Mouse (Mus musculus) retina, postnatal 1 day (tissue): Measurements from ENCODE around the gene Cnnm3.
"Not testable (repeated sequence)": the region's sequence is repeated elsewhere in the genome, so short reads cannot be mapped to it uniquely, and the experiment has no call there.

Source experiments
- DNase-seq: peaks from one replicate; pipeline ENCODE4 v3.0.0-alpha.2; 2012

Gene Cnnm3

DNA sequence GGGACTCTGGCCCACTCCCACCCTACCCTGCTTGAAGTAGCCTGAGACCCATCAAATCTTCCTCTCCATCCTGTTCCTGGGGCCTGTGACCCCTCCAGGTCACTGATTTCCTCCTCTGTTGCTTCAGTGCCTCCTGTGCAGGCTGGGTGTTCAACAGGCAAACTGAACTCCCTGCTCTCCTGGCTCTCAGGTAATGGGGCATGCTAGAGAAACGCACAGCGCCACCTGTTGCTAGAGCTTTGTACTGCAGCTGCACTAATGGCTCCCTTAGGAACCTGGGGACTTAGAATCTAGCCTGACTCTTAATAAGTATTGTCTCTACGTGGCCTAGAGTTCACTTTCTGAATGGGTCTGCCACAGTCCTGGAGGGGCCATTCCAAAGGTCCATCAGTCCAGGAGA is 10.4 kb upstream of the Cnnm3 start:
- peak; percentile 81 for DNase-seq

DNA sequence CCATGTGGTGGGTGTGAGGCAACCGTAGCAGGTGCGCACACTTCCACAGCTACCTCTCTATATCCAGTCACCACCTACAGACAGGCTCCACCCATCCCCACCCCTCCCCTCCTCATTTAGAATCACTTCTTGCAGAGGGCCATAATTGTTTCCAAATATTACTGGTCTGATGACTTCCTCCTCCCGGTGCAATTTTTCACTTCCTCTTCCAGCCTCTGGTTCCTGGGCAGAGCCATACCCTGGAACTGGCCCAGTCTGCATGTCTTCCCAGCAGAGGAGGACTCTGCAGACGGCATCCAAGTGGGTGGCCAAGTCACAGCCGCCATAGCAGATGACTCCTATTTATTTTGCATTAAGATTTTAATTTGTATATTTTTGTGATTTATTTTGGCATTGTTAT is 3.4 kb upstream of the Cnnm3 start:
- DNase-seq, result no peak

DNA sequence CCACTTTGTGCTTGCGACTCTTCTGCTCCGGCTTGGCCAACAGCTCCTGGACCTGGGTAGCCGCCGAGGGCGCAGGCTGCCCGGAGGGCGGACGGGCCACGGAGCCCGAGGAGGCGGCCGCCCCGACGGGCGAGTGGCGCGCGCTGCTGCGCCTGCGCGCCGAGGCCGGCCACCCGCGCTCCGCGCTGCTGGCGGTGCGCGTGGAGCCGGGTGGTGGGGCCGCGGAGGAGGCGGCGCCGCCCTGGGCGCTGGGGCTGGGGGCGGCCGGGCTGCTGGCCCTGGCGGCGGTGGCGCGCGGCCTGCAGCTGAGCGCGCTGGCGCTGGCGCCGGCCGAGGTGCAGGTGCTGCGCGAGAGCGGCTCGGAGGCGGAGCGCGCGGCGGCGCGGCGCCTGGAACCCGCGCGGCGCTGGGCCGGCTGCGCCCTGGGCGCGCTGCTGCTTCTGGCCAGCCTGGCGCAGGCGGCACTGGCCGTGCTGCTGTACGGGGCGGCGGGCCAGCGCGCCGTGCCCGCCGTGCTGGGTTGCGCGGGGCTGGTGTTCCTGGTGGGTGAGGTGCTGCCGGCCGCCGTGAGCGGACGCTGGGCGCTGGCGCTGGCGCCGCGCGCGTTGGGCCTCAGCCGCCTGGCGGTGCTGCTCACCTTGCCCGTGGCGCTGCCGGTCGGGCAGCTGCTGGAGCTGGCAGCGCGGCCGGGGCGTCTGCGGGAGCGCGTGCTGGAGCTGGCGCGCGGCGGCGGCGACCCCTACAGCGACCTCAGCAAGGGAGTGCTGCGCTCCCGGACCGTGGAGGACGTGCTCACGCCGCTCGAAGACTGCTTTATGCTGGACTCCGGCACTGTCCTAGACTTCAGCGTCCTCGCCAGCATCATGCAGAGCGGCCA is 660 bp downstream of the Cnnm3 start:
- peak; percentile 64 for DNase-seq

DNA sequence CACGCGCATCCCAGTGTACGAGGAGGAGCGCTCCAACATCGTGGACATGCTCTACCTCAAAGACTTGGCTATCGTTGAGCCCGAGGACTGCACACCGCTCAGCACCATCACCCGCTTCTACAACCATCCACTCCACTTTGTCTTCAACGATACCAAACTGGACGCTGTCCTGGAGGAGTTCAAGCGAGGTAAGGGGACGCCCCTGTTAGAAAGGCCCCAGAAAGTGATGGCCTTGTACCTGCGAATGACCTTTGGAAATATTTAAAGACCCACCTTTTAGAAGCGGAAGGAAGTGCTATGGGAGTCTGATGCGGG is 1.3 kb downstream of the Cnnm3 start:
- no peak for DNase-seq

DNA sequence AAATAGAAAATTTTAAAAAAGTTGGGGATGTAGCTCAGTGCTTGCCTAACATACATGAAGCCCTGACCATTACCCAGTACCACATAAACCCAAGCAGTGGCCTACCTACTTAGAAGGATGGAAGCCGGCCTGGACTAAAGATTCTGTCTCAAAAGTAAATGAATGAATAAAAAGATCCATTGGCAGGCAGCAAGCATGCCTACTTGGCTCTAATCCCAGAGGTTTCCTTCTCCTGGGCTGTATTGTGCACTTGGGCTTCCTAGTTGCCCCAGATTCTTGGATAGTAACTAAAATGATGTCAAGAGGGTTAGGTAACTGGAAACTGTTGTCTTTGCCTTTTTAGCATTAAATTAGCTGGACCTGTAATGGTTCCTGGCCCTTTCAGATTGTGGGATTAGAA is 1.6 kb downstream of the Cnnm3 start:
- DNase-seq, result no peak

DNA sequence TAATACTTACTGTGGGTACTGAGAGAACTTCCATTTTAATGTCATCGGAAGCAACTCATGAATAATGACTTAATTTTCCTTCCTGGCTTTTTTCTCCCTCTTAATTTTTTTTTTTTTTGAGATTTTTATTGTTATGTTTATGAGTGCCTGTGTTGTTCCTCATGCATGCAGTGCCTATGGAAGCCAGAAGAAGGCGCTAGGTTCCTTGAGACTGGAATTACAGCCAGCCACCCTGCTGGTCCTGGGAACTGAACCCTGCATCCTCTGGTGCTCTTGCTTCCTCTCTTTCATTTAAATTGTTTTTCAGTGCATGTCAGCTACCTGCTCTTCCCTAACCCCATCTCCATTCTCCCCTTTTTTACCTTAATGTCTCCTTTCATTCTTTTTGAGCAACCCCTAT is 2.1 kb downstream of the Cnnm3 start:
- peak; percentile 64 for DNase-seq

DNA sequence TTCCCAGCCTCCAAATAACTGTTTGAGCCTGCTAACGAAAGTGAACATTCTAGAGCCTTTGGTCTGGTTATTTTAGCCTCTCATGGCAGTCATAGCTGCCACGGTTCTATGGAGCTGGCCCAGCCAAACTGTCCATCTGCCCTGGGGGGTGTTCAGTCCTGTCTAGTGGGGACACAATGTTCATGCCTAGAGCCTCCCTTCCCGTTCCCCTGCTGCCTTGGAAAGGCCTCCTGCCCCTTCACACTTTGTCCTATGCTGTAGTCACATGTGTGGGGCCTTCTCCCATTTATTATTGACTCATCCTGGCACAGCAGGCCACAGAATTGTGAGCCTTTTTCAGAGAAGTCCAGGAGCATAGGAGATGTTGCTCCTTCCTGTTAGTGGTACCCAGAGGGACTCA is 6.6 kb downstream of the Cnnm3 start:
- DNase-seq, result no peak

DNA sequence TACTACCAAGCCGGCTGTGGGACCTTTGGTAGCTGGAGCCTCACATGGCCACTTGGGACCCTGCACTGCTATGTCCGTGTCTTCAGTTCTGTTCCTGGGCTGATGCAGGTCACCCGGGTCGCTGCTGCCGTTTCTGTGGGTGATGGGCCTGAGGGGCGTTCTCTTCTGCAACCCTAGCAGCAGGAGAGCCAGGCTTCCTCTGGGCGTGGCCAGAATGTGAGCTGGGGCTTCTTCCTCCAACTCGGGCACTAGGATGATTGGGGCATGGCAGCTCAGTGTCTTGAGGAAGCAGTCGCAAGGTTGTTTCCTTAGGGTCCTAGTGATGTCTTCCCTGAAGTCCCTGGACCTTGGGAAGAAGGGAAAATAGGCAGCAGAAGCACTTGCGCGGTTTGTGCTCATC is 8.0 kb downstream of the Cnnm3 start:
- no peak for DNase-seq

DNA sequence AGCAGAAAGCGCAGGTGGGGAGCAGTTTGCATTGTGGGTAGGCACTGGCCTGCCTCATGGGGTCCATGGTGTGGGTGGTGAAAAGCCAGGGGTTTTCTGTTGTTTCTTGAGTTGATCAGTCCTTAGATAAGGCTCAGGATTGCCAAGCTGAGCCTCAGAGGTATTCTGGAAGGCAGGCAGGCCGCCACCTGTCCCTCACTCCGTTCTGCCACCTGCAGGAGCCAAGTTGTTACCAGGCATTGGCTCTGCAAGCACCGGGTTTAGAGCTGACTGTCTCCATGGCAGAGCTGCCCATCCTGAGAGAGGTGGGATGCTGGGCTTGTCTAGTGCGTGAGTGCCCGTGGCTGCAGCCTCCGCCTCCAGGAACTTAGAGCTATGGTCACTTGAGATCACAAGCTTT is 10.5 kb downstream of the Cnnm3 start:
- no peak for DNase-seq

DNA sequence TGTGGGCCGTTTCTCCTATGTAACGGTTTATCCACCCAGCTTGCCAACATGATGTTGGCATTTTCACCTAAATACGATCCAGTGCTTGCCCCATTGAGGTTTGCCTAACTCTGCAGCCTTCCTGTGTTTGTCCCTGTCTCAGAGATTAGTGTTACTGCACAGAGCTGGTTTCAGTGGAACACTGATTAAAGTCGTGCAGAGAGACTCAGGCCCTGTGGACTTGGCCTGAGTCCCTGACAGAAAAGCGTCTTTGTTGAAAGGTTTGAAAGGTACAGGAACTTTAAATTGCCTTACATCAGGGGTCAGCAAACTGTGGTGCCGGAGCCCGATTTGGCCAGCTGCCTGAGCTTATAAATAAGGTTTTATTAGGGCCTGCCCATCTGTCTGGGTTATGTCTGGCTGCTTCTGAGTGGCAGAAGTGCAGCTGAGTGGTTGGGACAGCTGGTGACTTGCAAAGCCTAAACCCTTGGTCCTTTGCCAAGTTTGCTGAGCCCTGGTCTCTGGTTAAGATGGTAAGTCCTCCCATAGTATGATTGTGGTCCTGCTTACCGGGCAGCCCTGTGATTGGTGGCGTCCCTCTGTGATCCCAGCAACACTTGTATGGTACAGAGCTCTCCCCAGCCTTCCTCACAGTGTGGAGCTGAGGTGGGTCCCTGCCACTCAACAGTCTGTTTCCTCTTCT is 11.8 kb downstream of the Cnnm3 start:
- DNase-seq, result peak; percentile 93

DNA sequence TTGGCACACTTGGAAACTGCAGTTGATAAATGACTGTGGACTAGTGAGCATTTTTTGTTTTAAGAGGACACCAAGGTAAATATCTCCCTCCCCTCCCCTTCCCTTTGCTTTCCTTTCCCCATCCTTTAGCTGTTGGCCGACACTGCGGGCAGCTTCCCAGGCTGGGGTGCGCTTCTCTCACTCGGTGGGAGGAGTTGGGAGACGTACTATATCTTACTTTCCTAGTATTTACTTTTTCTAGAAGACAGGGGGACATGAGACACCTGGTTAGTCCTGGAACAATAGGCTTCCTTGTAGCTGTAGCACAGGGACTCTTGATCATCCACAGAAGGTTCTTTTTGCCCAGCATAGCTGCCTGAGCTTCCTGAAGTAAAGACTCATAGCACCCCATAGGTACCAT is 12.4 kb downstream of the Cnnm3 start:
- DNase-seq, result no peak

DNA sequence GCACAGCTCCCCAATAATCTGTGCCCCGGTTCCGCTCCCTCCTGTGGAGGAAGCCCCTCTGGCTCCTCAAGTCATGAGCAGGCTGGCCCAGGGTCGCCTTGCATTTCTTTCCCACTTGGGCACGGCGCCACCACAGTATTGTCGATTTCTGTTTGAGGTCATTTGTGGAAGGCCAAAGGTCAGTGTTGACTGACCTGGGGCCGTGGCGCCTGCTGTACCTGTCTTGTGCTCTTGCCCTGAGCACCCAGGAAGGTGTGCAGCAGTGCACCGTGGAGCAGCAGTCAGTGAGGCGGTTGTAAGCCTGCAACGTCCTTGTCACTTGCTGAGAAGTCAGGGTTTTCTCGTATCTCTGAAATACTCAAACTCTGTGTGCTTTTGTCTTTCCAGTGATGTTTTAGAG is 14.1 kb downstream of the Cnnm3 start:
- DNase-seq, result no peak

DNA sequence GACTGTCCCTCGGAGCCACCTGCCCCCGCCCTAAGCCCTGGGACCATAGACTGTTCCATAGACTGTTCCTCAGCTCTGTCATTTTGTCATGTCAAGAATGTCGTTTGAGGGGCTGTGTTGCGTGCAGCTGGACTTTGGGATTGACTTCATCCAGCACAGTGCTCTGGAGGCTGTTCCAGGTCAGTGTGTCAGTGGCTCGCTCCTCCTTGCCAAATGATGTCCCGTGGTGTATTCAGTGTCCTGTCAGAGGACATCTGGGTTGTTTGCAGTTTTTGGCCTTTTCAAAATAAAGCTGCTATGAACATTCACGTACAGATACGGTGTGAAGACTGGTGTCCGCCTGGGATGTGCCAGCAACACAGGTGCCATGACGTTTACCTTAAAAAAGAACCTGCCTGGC is 15.2 kb downstream of the Cnnm3 start:
- no peak for DNase-seq

DNA sequence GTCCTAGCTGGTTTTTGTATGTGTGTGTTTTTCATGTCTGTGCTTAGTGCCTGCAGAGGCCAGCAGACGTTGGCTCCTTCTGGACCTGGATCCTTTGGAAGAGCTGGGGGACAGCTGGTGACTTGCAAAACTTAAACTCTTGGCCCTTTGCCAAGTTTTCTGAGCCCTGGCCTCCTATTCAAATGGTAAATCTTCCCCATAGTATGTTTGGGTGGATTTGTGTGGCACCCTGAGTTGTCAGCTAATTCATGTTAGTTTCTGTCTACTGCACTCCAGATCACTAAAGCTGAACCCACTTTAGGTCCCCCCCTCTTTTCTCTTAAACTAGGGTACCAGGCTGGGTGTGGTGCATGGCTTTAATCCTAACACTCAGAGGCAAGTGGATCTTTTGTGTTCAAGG is 16.7 kb downstream of the Cnnm3 start:
- DNase-seq, result peak; percentile 88

DNA sequence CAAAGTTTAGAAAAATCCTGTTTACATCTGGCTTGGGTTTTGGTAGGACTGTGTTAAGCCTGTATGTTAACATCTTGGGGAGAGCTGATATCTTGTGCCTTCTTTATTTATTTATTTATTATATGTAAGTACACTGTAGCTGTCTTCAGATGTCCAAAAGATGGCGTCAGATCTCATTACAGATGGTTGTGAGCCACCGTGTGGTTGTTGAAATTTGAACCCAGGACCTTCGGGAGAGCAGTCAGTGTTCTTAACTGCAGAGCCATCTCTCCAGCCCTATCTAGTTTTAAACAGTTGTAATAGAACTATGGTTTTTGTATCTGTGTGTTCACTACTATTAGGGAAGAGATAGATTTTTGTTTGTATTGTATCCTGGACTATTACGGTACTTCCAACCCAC is 17.6 kb downstream of the Cnnm3 start:
- no peak for DNase-seq

DNA sequence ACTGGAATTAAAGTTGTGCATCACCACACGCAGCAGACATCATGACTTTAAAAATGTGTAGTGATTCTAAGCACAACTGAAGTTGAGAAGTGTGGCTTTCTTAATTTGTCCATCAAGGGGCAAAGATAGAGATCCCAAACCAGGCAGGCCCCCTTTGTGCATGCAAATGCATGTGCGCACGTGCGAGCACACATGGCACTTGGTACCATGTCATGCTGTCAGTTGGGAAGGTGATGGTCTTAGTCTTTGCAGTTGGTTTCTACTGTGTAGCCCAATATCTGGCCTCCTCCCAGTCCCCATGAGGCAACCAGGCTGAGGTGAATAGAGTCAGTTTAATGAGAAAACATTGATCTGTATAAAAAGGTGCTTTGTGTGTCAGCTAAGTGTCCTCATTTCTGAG is 18.2 kb downstream of the Cnnm3 start:
- DNase-seq, result no peak

DNA sequence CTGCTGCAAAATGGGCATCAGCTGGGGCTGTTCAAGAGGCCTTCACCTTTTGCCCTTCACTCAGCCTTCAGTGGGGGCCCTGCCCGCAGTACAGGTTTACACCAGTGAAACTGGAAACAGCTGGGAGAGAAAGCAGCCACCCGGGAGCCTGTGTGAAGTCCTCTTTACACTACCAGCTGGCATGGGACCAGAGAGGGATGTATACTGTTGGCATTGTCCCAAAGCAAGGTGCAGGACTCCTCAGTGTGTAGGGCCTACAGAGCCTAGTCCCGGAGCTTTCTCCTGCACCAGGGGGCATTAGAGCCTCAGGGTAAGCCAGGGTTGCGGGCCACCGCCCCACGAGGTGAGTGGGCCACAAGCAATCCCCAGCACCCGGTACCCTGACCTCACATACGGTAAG is 18.8 kb downstream of the Cnnm3 start:
- DNase-seq, result no peak

DNA sequence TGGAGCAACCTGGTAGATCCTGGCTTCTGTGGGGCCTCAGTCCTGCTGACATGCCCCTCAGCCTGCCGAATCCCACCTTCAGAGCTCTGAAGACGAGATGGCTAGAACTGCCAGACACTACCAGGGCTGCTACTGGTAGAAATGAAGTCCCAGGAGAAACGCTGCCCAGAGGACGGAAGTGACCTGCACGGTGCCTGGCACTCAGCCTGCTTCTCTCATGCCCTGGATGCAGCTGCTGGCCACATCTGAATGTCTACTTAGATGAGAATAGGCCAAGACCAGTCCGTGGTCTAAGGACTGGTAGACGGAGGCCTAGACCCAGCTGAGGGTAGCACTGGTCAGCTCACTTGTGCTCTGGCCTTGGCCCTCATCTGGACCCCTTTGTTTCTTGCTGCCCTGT is 19.3 kb downstream of the Cnnm3 start:
- no peak for DNase-seq

DNA sequence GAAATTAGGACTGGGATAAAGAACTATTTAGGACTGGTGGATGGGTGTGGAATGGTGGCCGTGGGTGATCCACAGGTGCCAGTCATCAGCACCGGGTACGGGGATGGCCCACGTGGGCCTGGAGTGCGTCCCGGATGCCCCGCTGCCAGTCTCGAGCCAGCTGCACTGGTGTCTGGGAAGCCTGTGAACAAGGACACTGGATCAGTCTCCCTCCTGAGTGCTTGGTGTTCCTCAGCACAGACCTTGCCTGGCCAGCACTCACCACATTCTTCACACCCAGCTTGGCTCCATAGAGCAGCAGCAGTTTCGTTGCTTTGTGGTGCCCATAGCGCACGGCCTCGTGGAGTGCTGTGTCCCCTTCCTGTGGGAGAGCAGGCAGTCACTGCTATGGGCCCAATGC is 19.8 kb downstream of the Cnnm3 start:
- DNase-seq, result no peak

DNA sequence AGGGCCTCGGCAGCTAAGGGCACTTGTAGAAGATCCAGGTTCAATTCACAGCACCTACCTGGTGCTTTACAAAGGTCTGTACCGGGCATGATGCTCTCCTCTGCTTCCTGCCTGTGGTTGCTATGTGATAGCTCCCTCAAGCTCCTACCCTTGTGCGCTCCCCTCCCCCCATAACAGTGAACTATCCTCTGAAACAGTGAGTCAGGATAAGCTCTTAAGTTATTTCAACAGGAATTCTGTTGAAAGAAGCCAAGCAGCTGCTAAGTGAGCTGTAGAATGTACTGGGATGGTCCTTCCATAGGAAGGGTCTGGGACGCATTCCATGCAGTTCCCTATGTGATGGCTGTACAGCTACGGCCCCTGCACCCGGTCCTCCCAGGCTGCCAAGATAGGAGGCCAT is 21.9 kb downstream of the Cnnm3 start:
- DNase-seq, result no peak

DNA sequence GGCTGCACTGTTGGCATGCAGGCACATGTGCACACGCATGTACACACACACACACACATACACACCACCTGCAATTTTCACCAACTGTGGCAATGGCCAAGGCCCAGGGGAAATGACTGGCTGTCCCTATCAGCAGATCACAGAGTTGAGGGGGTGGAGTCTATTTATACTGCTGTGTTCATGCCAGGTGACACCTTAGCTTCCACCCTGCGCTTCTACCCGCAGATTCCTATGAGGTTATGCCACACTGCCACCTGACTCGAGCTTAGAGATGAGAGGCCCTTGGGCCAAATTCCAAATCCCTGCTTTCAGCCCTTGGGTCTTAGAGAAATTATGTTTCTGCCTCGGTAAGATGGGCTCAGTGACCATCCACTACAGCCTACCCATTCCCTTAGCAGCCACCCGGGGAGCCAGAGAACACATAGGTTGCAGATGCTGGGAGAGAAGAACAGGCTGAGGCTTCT is 23.0 kb downstream of the Cnnm3 start:
- DNase-seq, result no peak

DNA sequence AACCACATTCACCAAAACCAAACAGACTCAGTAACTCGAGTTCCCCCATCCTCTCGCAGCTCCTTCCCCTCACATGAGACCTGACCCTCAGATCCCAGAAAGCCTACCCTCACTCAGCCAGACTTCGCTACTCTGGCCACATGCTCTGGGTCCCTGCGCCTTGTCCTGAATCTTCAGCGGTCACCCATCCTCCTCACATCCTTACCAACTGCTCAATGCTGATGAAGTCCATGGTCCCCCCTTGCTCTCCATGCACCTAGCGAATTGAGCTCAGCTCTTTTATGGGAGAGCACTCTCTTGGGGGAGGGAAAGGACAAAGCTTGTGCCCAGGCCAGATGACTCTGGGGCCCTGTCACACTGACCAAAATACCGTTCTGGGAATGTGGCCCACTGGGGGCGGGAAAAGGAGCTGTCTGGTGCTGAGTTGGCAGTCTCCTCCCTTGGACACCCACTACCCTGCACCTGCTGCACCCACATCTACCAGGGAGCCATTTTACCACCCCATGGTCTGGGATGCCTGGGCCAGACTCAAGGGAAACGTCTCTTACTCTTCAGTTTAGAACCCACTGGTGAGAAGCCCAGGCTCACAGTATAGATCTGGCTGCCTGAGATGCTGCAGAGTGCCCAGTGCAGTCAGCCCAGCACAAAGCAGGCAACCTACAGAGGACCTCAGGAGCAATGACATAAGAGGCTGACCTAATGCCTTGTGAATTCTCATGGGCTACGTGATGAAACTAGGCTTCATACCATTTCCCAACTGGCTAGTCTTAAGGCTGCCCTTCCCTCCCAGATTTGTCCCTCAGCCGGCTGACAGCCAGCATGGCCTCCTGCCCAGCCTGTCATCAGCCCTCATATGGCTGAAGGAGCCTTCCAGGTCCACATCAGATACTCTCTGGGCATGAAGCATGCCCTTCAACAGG is 24.1 kb downstream of the Cnnm3 start:
- DNase-seq, result no peak

DNA sequence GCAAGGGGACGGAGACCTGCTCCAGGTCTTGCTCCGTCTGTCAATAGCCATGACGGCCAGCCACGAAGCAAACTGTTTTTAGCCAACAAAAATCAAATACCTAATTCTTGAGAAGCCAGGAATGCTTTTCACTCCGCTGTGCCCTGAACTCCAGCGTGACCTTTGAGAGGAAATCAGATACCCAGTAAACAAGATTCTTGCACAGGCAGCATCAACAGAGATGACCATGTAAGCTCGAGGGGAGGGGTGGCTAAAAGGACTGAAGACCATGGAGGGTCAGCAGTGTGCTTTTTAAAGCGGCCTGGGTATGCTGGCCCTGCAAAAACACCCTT is 24.7 kb downstream of the Cnnm3 start:
- no peak for DNase-seq

DNA sequence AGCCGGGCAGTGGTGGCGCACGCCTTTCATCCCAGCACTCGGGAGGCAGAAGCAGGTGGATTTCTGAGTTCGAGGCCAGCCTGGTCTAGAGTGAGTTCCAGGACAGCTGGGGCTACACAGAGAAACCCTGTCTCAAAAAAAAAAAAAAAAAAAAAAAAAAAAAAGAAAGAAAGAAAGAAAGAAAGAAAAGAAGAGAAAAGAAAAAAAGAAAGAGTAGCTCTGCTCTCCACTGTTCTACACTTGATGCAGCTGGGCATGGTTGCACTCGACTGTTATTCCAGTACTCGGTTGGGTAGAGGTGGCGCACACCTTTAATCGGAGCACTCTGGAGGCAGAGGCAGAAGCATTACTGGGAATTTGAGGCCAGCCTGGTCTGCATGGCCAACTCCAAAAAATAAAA is 25.1 kb downstream of the Cnnm3 start, which contains the start of gene Ankrd23:
TSS of gene Ankrd23 (minus strand) at position 101 of the 400 bp plus-strand sequence.
- not testable (repeated sequence) for DNase-seq
